Mouse (Mus musculus): ENCODE results near the gene Ina.

- TF ChIP-seq POLR2A (IDR thresholded peaks at IDR 0.05; ENCODE audit: control insufficient read depth in 1 of 2, insufficient read depth in 1 of 2, low read depth in 1 of 2, low read length in 2 of 2, poor library complexity in 1 of 2) (0 out of 4 replicates have a peak, but pooled peaks of 1 of the 2 experiments have one; percentile 30), GATA1 (IDR thresholded peaks at IDR 0.05; ENCODE audit: low read depth, low read length) (no peak), NELFE (IDR thresholded peaks at IDR 0.05; ENCODE audit: low read depth, low read length) (no peak), CTCF (IDR thresholded peaks at IDR 0.05 in 2 of 3, conservative IDR thresholded peaks at IDR 0.05 in 1 of 3; ENCODE audit: control insufficient read depth in 1 of 3, insufficient read depth in 1 of 3, low read depth in 2 of 3, low read length in 3 of 3, poor library complexity in 1 of 3, severe bottlenecking in 1 of 3) (no peak), ZNF384 (IDR thresholded peaks at IDR 0.05; ENCODE audit: low read depth, low read length) (no peak), JUND (IDR thresholded peaks at IDR 0.05; ENCODE audit: low read depth, low read length) (no peak)
Observed at GRCm38 (mm10) chr19:47015396-47015795, 898 bp downstream of the Ina start.

Measured in MEL (cell line).